Mouse (Mus musculus): ENCODE results near the gene Ube2s.
"Not testable (repeated sequence)": the region's sequence is repeated elsewhere in the genome, so short reads cannot be mapped to it uniquely, and the experiment has no call there.

Ube2s gene

DNA sequence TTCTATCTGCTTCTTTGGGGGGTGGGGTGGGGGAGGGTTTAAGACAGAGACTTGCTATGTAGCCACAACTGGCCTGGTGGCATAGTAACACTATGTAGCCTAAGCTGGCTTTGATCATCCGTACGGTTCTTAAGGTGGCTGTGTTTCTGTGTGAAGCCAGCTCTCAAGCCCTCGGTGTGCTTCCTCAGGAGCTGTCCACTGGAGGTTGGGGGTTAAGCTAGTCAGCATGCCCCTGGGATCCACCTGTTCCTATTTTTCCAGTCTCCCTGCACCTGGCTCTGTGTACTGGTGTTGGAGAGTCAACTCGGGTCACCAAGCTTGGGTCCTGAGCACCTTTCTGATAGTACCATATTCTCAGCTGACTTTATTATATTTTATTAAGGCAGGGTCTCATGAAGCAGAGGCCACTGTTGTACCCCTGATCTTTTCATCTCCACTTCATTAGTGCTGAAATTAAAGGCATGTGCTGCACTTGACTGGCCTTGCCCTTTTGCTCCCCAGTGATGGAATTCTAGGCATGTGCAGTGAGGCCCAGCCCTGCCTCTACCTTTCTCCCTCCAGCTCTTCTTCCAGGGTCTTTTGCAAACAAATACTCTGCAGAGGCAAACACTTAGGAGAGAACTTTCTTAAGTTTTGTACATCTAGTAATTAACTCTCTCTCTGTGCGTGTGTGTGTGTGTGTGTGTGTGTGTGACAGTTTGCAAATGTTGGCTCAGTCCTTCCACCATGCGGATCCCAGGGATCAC lies 9.9 kb upstream of the Ube2s start:
- intact Hi-C loops (cut with DNase I): no loop called here

DNA sequence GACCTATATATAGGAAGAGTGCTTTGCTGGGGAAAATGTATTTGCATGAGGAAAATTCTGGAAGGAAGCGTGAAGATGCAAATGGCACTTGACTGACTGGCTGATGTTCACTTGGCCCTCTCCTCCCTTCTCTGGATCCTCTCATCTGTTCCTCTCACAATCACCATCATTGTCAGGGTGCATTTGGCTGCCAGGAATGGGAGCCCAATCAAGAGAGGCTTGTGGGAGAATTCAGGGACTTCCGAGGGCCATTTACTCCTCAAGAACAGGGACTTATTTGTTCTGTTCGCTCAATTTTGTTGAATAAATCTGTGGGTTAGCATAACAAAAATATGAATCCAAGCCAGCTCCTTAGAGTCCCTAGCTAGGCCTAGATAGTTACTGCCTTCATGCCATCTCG lies 9.3 kb upstream of the Ube2s start:
- intact Hi-C loops (cut with DNase I): no loop called here

DNA sequence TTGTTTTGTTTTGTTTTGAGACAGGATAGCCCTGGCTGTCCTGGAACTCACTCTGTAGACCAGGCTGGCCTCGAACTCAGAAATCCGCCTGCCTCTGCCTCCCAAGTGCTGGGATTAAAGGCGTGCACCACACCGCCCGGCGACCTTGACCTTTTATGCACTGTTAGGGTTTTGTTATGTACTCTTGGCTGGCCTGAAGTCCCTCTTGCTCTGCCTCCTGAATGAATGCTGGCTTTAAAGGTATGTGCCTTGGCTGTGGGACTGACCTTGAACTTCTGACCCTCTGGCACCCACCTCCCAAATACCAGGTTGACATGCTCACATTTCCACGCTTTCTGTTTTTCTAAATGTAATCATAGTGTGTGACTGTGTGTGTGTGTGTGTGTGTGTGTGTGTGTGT lies 8.5 kb upstream of the Ube2s start:
- intact Hi-C loops (cut with DNase I): not testable (repeated sequence)

DNA sequence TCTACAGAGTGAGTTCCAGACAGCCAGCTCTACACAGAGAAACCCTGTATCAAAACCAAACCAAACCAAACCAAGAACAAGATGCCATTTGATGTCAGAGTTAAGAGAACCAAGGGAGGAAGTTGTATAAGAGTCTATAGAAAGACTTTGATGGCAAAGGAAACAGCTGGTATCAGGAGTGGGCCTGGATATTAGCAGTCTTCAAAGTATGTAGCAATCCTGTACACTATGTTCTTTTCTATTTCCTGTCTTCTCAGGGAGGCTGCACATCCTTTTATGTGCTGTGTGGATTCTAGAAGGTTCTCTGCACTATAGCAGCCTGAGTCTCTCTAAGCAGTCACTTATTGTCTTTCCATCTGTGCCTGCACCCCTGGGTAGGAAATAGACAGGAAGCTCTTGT lies 4.2 kb upstream of the Ube2s start:
- intact Hi-C loops (cut with DNase I): loop anchor here (5.0 kb wide), 1 partner anchor 36 kb away; no protein-coding TSS in a partner anchor

DNA sequence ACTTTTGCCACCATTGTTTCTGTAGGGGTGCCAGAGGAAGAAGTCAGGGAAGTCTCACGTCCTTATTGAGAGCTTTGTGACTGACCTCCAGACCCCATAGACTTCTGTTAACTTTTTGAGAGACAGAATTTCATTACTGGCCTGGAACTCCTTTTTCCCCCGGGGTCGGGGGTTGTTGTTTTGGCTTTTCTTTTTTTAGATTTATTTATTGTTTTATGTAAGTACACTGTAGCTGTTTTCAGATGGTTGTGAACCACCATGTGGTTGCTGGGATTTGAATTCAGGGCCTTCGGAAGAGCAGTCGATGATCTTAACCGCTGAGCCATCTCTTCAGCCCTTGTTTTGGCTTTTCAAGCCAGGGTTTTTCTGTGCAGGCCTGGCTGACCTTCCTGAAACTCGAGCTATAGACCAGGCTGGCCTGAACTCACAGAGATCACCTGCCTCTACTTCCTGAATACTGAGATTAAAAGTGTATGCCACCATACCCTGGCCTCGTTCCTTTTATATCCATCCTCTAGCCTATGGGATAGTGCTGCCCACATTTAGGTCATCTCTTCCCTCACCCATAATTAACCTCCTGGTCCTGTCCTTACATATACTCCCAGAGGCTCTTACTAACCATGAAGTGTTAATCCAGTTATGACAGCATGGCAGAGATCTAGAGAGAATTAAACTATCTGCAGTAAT lies 858 bp upstream of the Ube2s start:
- intact Hi-C loops (cut with DNase I): no loop called here

DNA sequence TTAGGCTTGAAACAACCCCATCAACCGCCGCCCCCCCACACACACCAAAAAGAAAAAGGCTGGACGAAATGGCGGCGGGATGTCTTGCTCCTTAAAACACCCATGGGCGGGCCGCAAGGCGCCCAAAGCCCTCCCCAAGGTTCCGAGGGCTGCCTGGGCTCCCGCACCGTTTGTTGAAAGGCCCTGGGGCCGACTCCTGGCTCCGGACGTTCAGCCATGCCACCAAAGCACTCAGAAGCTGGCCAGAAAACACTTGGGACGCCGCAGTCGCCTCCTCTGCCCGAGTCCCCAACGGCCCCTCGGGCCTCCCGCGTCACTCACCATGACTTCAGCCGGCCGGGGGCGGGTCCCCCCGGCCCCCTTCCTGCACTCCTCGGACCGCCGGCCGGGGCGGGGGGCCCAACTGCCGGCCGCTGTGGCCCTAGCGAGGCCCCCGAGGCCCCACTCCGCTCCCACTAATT lies 518 bp downstream of the Ube2s start:
- intact Hi-C loops (cut with DNase I): loop anchor here (2.0 kb wide), 1 partner anchor 127 kb away; no protein-coding TSS in a partner anchor

DNA sequence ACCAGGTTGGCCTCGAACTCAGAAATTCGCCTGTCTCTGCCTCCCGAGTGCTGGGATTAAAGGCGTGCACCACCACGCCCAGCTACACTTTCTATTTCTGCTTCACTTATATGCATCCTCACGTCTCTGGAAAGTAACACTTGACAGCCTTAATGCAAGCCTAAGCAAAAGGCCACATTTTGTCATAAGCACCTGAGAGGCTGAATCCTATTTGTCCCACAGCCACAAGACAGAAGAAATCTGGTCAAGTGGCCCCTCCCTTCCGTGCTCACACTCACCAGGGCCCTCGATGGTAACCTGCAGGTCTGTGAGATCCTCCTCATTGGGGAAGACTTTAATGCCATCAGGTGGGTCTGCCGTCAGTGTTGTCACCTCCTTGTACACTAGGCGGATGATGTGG lies 1.3 kb downstream of the Ube2s start:
- intact Hi-C loops (cut with DNase I): loop anchor here (2.0 kb wide), 1 partner anchor 128 kb away; no protein-coding TSS in a partner anchor

DNA sequence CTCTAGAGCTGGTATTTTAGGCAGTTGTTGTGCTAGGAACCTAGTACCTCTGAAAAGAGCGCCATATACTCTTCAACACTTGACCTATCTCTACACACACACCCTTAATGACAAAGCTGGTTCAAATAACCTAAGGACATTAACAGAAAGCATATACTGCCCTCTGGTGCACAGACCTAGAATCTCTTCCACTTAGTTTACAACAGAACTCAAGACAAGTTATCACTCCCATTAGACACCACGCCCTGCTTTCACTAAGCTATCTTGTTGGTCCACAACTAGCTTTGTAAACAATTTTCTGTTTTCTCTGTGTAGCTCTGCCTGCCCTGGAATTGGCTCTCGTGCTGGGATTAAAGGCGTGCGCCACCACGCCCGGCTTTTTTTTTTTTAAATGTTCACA lies 5.7 kb downstream of the Ube2s start:
- intact Hi-C loops (cut with DNase I): loop anchor here (2.0 kb wide), 1 partner anchor 250 kb away; no protein-coding TSS in a partner anchor

DNA sequence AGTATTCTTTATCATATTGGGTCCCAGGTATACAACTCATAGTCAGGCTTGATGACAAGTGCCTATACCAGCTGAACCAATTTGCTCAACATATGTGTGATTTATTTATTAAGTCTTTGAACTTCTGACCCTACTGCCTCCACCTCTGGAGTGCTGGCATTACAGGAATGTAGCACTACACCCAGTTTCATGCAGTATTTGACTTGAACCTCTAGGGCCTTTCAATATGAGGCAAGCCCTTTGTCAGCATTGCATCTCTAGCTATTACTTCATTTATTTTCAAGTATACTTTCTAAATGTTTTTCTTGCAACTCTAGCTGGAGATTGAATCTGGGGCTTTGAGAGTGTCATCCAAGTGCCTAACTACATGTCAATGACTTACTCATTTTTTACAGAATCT lies 10.1 kb downstream of the Ube2s start:
- intact Hi-C loops (cut with DNase I): no loop called here

DNA sequence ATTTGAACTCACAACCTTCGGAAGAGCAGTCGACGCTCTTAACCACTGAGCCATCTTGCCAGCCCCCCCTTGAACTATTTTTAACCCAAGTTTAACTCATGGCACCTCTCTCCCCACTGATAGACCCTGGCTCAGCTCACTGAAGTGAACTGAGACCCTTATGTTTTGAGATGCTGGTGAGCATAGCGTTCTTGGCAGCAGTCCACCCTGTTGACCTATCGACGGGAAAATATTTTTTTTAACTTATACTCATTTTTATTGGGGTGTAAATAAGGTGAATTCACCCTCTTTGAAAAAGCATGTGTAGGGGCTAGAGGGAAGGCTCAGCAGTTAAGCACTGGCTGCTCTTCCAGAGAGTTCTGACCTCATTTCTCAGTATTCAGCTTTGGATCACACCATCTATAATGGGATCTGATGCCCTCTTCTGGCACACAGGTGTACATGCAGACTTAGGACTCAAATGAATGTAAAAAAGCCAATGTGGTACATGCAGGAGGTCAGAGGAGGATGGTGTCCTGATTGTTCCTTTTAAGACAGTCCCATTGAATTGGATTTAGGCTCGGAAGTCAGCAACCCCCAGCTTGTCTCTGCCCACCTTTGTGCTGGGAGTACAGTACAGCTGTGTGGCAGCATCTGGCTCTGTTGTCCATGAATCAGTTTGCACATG lies 16.5 kb downstream of the Ube2s start:
- intact Hi-C loops (cut with DNase I): loop anchor here (10.0 kb wide), 1 partner anchor 171 kb away; no protein-coding TSS in a partner anchor

DNA sequence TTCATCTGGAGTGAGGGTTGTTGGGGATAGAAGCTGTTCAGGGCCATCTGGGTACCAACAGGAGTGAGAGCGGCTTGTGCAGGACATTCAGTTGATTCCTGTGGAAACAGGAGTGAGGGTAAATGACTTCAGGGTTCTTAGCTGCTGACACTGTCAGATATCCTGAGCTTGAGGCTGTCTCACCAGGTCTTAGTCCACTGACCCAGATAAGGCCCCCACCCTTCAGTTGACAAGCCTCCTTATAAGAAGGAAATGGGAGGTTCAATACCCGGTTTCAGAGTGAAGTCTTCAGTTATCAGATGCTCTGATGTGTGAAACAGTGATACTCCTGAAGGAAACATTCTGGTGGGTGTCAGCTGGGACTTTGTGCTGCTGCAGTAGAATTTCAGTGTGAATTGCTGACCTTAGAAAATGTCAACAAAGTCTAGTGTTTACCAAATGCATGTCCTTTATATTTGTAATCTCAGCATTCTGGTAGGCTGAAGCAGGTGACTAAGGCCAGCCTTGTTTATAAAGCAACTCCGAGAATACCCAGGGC lies 17.7 kb downstream of the Ube2s start:
- intact Hi-C loops (cut with DNase I): loop anchor here (5.0 to 10.0 kb wide), 2 partner anchors 82 to 170 kb away; no protein-coding TSS in a partner anchor

DNA sequence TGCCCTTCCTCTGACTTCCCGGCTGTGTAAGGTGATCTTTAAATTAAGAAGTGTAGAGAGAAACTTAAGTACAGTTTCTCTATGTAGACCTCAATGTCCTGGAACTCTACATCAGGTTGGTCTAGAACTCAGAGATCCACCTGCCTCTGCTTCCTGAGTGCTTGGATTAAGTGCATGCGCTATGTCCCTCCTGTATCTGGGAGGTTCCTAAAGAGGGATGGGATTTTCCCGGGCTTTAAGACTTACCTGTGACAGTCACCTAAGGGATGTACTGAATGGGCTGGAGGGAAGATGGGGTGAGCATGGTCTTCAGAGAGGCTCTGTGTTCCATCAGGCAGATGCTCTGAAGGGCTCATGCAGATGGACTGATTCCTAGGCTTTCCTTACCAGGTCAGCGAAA lies 18.7 kb downstream of the Ube2s start:
- intact Hi-C loops (cut with DNase I): loop anchor here (5.0 to 10.0 kb wide), 2 partner anchors 81 to 169 kb away; no protein-coding TSS in a partner anchor

DNA sequence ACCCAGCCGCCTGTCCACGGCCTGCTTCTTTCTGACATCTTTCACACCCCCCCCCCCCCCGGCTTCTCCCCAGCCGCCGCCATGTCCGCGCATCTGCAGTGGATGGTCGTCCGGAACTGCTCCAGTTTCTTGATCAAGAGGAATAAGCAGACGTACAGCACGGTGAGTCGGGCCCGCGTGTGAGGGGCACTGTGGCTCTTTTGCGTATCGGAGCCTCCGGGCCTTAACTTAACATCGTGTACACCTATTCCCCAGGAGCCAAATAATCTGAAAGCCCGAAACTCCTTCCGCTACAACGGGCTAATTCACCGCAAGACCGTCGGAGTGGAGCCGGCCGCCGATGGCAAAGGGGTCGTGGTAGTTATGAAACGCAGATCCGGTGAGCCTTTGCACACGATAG lies 19.1 kb downstream of the Ube2s start:
- intact Hi-C loops (cut with DNase I): loop anchor here (5.0 to 10.0 kb wide), 2 partner anchors 81 to 168 kb away; no protein-coding TSS in a partner anchor

DNA sequence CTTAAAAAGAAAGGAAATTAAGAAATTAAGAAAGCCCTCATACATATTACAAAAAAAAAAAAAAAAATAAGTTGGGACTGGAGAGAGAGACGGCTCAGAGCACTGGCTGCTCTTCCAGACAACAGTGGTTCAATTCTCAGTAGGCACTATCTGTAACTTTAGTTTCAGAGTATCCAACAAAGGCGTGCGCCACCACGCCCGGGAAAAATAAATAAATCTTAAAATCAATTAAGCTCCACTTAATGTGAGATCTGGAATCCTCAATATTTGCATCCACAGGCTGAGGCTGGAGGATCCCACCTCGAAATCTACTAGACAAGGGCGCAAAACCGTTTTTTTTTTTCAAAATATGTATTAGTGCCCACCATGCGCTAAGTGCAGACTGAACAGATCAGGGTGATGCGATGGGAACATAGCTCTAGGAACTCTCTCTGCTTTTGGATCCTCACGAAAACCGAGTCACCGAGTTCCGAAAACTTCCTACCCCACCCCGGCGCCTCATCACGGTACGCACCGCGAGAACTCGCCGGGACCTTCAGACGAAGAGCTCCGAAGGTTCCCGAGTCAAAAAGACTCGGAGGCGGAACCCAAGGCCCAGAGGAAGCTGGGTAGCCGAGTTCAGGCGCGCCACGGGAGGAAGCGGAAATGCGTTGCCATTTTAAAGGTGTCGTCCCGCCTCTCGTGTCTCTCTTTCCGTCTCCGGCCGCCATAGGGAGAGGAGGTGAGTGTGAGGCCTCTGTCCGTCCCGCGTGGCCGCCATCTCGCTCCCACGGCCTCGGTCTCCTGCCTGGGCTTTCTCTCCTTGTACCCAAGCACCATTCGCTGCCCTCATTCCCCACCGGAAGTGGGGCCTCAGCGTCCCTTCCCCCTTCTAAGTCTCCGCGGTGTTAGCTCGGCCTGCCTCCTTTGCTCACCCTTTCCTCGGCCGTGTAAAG lies 19.8 kb downstream of the Ube2s start, which contains the start of gene Rpl28:
Gene Rpl28 (plus strand): TSS at position 597 of the 935 bp plus-strand sequence.
- intact Hi-C loops (cut with DNase I): loop anchor here (5.0 to 10.0 kb wide), 2 partner anchors 80 to 168 kb away; no protein-coding TSS in a partner anchor

DNA sequence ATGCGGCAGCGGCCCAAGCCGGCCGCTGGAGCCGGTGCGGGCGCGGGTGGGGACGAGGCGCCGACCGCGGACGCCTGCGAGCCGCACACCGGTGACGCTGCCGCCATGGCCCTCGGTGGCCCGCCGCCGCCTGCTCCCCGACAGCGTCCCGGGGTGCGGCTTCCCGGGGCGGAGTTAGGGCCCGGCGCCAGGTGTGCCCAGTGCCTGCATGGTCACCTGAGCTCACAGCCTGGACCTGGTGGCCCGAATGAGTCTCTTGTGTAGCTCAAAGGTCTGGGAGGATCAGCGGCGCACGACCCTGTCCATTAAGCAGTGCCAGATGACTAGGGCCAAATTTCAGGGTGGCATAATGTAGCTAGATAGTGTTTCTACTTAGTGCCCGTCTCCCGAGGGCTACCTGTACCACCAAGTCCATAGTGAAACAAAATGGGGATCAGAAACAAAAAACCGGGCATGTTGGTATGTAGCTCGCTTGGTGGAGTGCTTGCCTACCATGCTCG lies 22.9 kb downstream of the Ube2s start, which contains the start of gene Tmem238:
Gene Tmem238 (minus strand): TSS at position 221 of the 500 bp plus-strand sequence.
- intact Hi-C loops (cut with DNase I): loop anchor here (5.0 kb wide), 2 partner anchors 47 to 232 kb away; partner anchors contain the start of gene Kmt5c

DNA sequence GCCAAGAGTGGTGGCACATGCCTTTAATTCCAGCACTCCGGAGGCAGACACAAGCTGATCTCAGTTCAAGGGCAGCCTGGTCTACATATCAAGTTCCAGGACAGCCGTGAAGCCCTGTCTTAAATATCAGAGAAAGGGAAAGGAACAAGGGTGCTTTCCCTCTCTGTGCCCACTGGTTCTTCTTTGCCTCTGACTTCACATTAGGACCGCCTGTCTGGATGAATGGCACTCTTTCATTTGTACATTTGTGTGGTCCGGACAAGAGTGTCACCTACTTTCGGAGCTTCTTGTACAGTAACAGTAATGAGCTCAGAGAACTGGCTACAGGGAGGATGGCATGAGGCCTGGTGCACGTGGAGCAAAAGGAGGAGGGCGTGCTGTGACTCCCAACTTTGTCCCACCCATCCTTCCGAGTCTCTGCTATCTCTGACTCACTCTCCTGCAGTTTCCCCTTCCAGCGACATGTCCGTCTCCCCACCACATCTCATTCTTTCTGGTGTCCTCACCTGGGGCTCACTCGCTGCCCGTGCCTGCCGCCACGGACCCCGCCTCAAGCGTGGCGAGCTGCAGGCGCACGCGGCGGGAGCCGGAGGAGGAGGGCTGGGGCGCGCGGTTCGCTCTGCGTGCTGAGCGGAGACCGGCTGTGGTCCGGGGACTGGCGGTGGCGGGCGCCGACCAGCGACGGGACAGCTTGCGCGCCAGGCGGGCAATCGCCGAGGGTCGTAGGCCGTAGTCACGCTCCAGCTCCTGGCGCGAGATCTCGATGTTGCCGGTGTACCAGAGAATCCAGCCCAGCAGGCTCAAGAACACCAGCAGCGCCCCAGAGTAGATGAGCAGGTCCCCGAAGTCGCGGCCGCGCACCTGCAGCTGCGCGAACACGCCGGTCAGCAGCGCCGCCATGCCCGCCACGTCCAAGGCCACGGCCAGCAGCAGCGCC lies 23.6 kb downstream of the Ube2s start:
- intact Hi-C loops (cut with DNase I): loop anchor here (5.0 kb wide), 2 partner anchors 46 to 231 kb away; partner anchors contain the start of gene Kmt5c

DNA sequence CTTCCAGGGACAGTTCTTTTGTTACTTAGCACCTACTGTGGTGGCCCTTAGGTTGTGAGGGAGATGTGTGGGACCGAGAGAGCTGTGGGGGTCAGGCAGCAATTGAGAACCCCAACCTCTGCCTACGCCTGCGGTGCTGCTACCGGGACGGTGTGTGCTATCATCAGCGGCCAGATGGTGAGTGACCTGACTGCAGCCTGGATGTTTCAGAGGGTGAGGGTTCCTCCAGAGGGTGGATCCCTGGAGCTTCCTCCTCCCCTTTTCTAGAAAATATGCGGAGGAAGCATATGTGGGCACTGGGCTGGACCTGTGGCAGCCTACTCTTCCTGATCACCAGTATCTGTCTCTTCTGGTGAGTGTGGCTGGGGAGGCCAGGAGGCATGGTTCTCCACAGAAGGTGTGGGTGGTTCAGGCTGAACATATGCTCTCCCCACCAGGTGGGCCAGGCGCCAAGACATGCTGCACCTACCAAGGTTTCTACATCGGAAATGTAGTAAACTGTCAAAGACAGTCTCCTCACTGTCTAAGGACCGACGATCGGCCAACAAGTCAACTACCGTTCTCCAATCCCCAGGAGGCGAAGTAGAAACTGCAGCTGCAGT lies 28.6 kb downstream of the Ube2s start:
- intact Hi-C loops (cut with DNase I): no loop called here

DNA sequence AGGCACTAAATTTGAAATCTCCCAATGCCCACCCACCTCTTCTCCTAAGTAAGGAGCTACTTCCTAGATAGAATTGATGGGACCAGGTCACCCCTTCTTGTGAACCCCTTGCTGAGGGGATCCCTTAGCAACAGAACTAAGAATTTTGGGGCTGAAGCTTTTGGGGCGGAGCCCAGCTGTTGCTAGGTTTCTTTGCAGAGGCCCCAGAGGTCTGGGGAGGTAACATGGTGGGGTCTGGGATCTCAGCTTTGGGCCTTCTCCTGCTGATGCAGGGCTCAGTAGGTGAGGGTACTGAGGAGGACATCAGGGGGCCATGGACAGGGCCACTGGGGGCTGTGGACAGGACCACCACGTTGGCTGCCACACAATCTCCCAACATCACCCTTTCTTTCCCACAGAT lies 29.6 kb downstream of the Ube2s start, which contains the start of the genes Il11 and Tmem190:
Gene Il11 (minus strand): TSS at position 101 of the 400 bp plus-strand sequence.
Gene Tmem190 (plus strand): TSS at position 179 of the 400 bp plus-strand sequence.
- intact Hi-C loops (cut with DNase I): no loop called here

Data from adrenal gland (tissue).